Mouse (Mus musculus): ENCODE results near the gene Adam23. TPM values are rescaled to one million over a fixed set of nuclear protein-coding genes. Genes with fewer than 3 reads are reported as not detected.

The Adam23 gene
- polyA plus RNA-seq, 2 experiments: 4.3 to 7.9 TPM

GRCm38 (mm10) chr1:63445149-63445609 lies 512 bp upstream of the Adam23 start:
- Histone ChIP-seq H3K27me3 (ENCODE audit: control insufficient read depth, insufficient read depth, low read length) (no peaks in the 10 kb centered on the region; the same call in 1 of the 2 replicates), H3K27ac (replicated peaks; ENCODE audit: low read depth, low read length) (no peak overlapping the region), H3K9ac (ENCODE audit: low read depth, low read length, severe bottlenecking) (peak overlapping the region; percentile 67; the same call in 1 of the 2 replicates), H3K36me3 (ENCODE audit: control insufficient read depth, insufficient read depth, low read length) (no peaks in the 10 kb centered on the region), H3K9me3 (ENCODE audit: control insufficient read depth, low read length) (no peaks in the 10 kb centered on the region), H3K4me2 (replicated peaks; ENCODE audit: low read depth, low read length, severe bottlenecking) (peak overlapping the region; percentile 99), H3K4me3 (replicated peaks; ENCODE audit: low read length) (peak overlapping the region; percentile 69), H3K4me1 (ENCODE audit: control insufficient read depth, insufficient read depth, low read length) (no peaks in the 10 kb centered on the region)
- TF ChIP-seq POLR2A (IDR thresholded peaks at IDR 0.05; ENCODE audit: borderline replicate concordance, extremely low read depth, insufficient read depth, insufficient read length): no peak
- DNase-seq (ENCODE audit: low spot score): no peak
- WGBS: 58% methylated on average over 10 of the region's 10 CpGs
- ATAC-seq (ENCODE audit: low FRiP score, low read depth): no peak

DNA sequence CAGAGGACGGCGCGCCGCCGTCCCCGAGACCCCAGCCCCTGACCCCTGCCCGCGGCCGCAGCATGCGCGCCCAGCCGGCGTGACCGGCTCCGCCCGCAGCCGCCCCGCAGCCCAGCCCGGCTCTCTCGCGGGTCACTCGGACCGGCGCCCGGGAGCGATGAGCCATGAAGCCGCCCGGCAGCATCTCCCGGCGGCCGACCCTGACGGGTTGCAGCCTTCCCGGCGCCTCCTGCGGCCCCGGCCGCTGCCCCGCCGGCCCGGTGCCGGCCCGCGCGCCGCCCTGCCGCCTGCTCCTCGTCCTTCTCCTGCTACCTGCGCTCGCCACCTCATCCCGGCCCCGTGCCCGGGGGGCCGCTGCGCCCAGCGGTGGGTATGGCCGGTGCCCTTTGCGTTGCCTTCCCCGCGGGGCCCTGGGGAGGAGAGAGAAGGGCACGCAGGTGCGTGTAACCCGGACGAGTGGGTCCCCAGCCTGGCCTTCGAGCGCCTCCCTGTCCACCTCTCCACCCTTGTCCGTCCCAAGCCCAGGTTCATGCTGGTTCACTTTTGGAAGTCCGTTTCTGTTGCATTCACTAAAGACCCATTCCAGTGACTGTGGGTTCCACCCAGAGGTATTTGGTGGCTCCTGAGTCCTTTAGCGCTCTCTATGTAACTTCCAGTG lies 485 bp downstream of the Adam23 start:
- TF ChIP-seq POLR2A (IDR thresholded peaks at IDR 0.05; ENCODE audit: borderline replicate concordance, extremely low read depth, insufficient read depth, insufficient read length): no peak
- Histone ChIP-seq H3K27ac (replicated peaks; ENCODE audit: low read depth, low read length) (no peak overlapping the region), H3K4me3 (replicated peaks; ENCODE audit: low read length) (peak overlapping the region; percentile 69), H3K9ac (ENCODE audit: low read depth, low read length, severe bottlenecking) (peak overlapping the region; percentile 67), H3K27me3 (ENCODE audit: control insufficient read depth, insufficient read depth, low read length) (no peaks in the 10 kb centered on the region; the same call in 1 of the 2 replicates), H3K9me3 (ENCODE audit: control insufficient read depth, low read length) (no peaks in the 10 kb centered on the region), H3K4me2 (replicated peaks; ENCODE audit: low read depth, low read length, severe bottlenecking) (peak overlapping the region; percentile 99), H3K36me3 (ENCODE audit: control insufficient read depth, insufficient read depth, low read length) (no peaks in the 10 kb centered on the region), H3K4me1 (ENCODE audit: control insufficient read depth, insufficient read depth, low read length) (no peaks in the 10 kb centered on the region)
- ATAC-seq (ENCODE audit: low FRiP score, low read depth) (peak; percentile 47; the same call in 1 of the 2 replicates), DNase-seq (ENCODE audit: low spot score) (no peak)
- WGBS: 0% methylated on average over 45 of the region's 68 CpGs

GRCm38 (mm10) chr1:63446721-63447120 lies 1.0 kb downstream of the Adam23 start:
- no peaks in the 10 kb centered on the region for H3K4me1 ChIP-seq (ENCODE audit: control insufficient read depth, insufficient read depth, low read length)
- no peaks in the 10 kb centered on the region for H3K9me3 ChIP-seq (ENCODE audit: control insufficient read depth, low read length)
- no peak for TF ChIP-seq POLR2A (IDR thresholded peaks at IDR 0.05; ENCODE audit: borderline replicate concordance, extremely low read depth, insufficient read depth, insufficient read length)
- ATAC-seq (ENCODE audit: low FRiP score, low read depth) (no peak), DNase-seq (ENCODE audit: low spot score) (peak; percentile 36)
- no peaks in the 10 kb centered on the region for H3K36me3 ChIP-seq (ENCODE audit: control insufficient read depth, insufficient read depth, low read length)
- H3K9ac ChIP-seq (ENCODE audit: low read depth, low read length, severe bottlenecking): no peak overlapping the region
- no peak overlapping the region for H3K27ac ChIP-seq (replicated peaks; ENCODE audit: low read depth, low read length)
- WGBS: 57% methylated on average over 2 of the region's 2 CpGs
- no peaks in the 10 kb centered on the region; the same call in 1 of the 2 replicates for H3K27me3 ChIP-seq (ENCODE audit: control insufficient read depth, insufficient read depth, low read length)
- H3K4me3 ChIP-seq (replicated peaks; ENCODE audit: low read length): peak overlapping the region; percentile 69
- H3K4me2 ChIP-seq (replicated peaks; ENCODE audit: low read depth, low read length, severe bottlenecking): peak overlapping the region; percentile 99; the same call in 1 of the 2 replicates

DNA sequence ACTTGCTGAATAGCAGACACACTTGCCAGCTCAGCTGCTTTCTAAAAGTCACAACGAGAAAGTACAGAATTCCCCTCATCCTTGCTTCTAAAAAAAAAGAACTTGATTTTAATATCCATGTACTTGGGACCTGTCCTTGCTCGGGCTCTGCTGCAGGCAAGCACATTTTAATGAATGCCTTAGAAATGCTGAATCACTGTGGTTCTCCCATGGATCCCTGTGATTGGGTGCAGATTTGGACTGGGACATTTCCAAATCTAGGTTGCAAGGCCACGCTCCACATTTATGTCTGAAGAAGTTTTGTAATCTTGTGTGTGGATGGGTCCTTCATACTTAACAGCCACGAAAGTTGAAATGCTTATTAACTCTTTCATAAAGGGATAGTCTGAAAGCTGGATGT lies 4.4 kb downstream of the Adam23 start:
- H3K9me3 ChIP-seq (ENCODE audit: control insufficient read depth, low read length): no peaks in the 10 kb centered on the region
- H3K36me3 ChIP-seq (ENCODE audit: control insufficient read depth, insufficient read depth, low read length): no peaks in the 10 kb centered on the region
- no peak overlapping the region for H3K27ac ChIP-seq (replicated peaks; ENCODE audit: low read depth, low read length)
- WGBS: 80% methylated on average over 4 of the region's 4 CpGs
- H3K27me3 ChIP-seq (ENCODE audit: control insufficient read depth, insufficient read depth, low read length): no peaks in the 10 kb centered on the region; the same call in 1 of the 2 replicates
- H3K9ac ChIP-seq (ENCODE audit: low read depth, low read length, severe bottlenecking): no peak overlapping the region
- TF ChIP-seq POLR2A (IDR thresholded peaks at IDR 0.05; ENCODE audit: borderline replicate concordance, extremely low read depth, insufficient read depth, insufficient read length): no peak
- ATAC-seq (ENCODE audit: low FRiP score, low read depth): no peak
- no peak overlapping the region for H3K4me3 ChIP-seq (replicated peaks; ENCODE audit: low read length)
- H3K4me1 ChIP-seq (ENCODE audit: control insufficient read depth, insufficient read depth, low read length): no peaks in the 10 kb centered on the region
- H3K4me2 ChIP-seq (replicated peaks; ENCODE audit: low read depth, low read length, severe bottlenecking): no peak overlapping the region
- no peak for DNase-seq (ENCODE audit: low spot score)

DNA sequence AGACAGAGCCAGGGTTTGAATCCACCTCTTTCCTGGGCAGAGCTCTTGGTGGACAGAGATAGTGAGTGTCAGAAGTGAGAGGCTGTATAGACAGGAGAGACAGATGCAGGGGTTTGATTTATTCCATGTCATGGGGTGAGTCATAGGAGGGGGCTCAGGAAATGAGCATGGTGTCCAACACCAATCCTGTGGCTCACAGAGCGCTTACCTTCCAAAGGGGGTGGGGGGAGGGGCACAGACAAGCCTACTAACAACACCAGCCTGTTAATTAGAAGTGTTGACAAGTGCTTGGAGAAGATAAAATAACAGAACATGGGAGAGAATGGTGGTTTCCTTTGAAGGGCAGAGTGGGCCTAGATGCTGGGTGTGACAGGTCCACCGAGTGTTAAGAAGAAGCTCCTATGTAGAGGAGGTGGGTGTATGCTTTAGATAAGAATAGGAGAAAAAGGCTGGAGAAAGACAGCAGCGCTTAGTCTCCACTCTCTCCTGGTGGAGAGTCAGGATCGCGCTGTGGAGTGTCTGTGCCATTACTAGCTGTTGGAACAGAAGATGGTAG lies 7.7 kb downstream of the Adam23 start:
- Histone ChIP-seq H3K36me3 (ENCODE audit: control insufficient read depth, insufficient read depth, low read length) (no peaks in the 10 kb centered on the region), H3K4me3 (replicated peaks; ENCODE audit: low read length) (no peak overlapping the region), H3K9me3 (ENCODE audit: control insufficient read depth, low read length) (no peaks in the 10 kb centered on the region), H3K4me2 (replicated peaks; ENCODE audit: low read depth, low read length, severe bottlenecking) (no peak overlapping the region), H3K4me1 (ENCODE audit: control insufficient read depth, insufficient read depth, low read length) (no peaks in the 10 kb centered on the region), H3K27me3 (ENCODE audit: control insufficient read depth, insufficient read depth, low read length) (no peaks in the 10 kb centered on the region), H3K9ac (ENCODE audit: low read depth, low read length, severe bottlenecking) (no peak overlapping the region), H3K27ac (replicated peaks; ENCODE audit: low read depth, low read length) (no peak overlapping the region)
- no peak for TF ChIP-seq POLR2A (IDR thresholded peaks at IDR 0.05; ENCODE audit: borderline replicate concordance, extremely low read depth, insufficient read depth, insufficient read length)
- DNase-seq (ENCODE audit: low spot score): no peak
- 52% methylated on average over 5 of the region's 5 CpGs for WGBS
- ATAC-seq (ENCODE audit: low FRiP score, low read depth): no peak

Data from limb, embryonic 14.5 days (tissue).